Comparison of ENCODE assay signal across 28 mouse cellular contexts in genomic region chr1:65129634-65130180, GRCm38 (mm10). TPM values are rescaled to one million over a fixed set of nuclear protein-coding genes. Genes with fewer than 3 reads are reported as not detected.
A peak's percentile ranks its signal among the peaks of the same experiment; 100 is the strongest.
DNase-seq lines count a peak whose midpoint lies in the region; ATAC-seq and TF ChIP-seq lines count a peak whose summit lies in the region.
"Had no signal": no experiment of that assay in that cellular context is flagged by ENCODE, and none has a peak within 500 bp of the region (broad histone marks: within the 10 kb centered on the region; RNA-seq: fewer than 3 reads in every experiment).

No protein-coding gene starts in this region.

- peak; percentile 38 for DNase-seq in hindbrain, postnatal 0 days (ENCODE audit: low spot score)
- DNase-seq in layer of hippocampus, adult 9-11 months = peak; percentile 36
- DNase-seq in layer of hippocampus, adult 11-12 months (ENCODE audit: low spot score) = no peak
- peak; percentile 7 for DNase-seq in Patski (ENCODE audit: low read depth, low spot score)
- DNase-seq in adipocyte (ENCODE audit: low spot score) = no peak
- no peak for DNase-seq in cerebellum, postnatal 14 days
- DNase-seq: adrenal gland, postnatal 36 days; cerebellum, adult 2 months; heart, postnatal 36 days; lung, adult 18-20 months; lung, postnatal 14 days had no signal

- H3K4me1 ChIP-seq in hindbrain, postnatal 0 days (ENCODE audit: insufficient read depth, low read length) = no peaks in the 10 kb centered on the region
- no peaks in the 10 kb centered on the region for H3K4me1 ChIP-seq in hindbrain, embryonic 13.5 days (replicated peaks)
- no peaks in the 10 kb centered on the region for H3K4me1 ChIP-seq in intestine, embryonic 16.5 days (ENCODE audit: control insufficient read depth, insufficient read depth, low read length)
- H3K4me1 ChIP-seq: embryonic facial prominence, embryonic 10.5 days; heart, embryonic 13.5 days; hindbrain, embryonic 15.5 days; megakaryocyte, embryonic 14.5 days; stomach, embryonic 15.5 days had no signal

- H3K4me3 ChIP-seq in hindbrain, postnatal 0 days (ENCODE audit: low read length) = no peak overlapping the region
- H3K4me3 ChIP-seq in hindbrain, embryonic 13.5 days = no peak overlapping the region
- H3K4me3 ChIP-seq in intestine, embryonic 16.5 days (ENCODE audit: low read length) = no peak overlapping the region
- H3K4me3 ChIP-seq: embryonic facial prominence, embryonic 10.5 days; heart, embryonic 13.5 days; hindbrain, embryonic 15.5 days; megakaryocyte, embryonic 14.5 days; stomach, embryonic 15.5 days had no signal

- peak; percentile 61 for ATAC-seq in hindbrain, postnatal 0 days
- no peak for ATAC-seq in hindbrain, embryonic 13.5 days (ENCODE audit: low FRiP score)
- no peak for ATAC-seq in Patski
- ATAC-seq in intestine, embryonic 16.5 days = peak; percentile 90

- H3K27ac ChIP-seq in hindbrain, postnatal 0 days = no peak overlapping the region
- no peak overlapping the region for H3K27ac ChIP-seq in hindbrain, embryonic 13.5 days
- 0 out of 2 replicates have a peak overlapping the region, but pooled peaks have one; percentile 11 for H3K27ac ChIP-seq in intestine, embryonic 16.5 days (ENCODE audit: low read length)
- H3K27ac ChIP-seq: embryonic facial prominence, embryonic 10.5 days; heart, embryonic 13.5 days; hindbrain, embryonic 15.5 days; stomach, embryonic 15.5 days had no signal

- no peaks in the 10 kb centered on the region for H3K9me3 ChIP-seq in hindbrain, postnatal 0 days (ENCODE audit: low read length)
- H3K9me3 ChIP-seq in hindbrain, embryonic 13.5 days = no peaks in the 10 kb centered on the region
- H3K9me3 ChIP-seq in intestine, embryonic 16.5 days (ENCODE audit: control insufficient read depth, low read length) = no peaks in the 10 kb centered on the region
- H3K9me3 ChIP-seq: embryonic facial prominence, embryonic 10.5 days; G1E; heart, embryonic 13.5 days; hindbrain, embryonic 15.5 days; stomach, embryonic 15.5 days had no signal

- CTCF ChIA-PET in Patski (lab: Charles Lee) = interaction anchor here (0.9 to 1.5 kb wide), 4 partner anchors 8 to 50 kb away, joined by 3 to 4 read pairs (median 3); no protein-coding TSS in a partner anchor

- H3K36me3 ChIP-seq in hindbrain, postnatal 0 days (ENCODE audit: insufficient read depth, low read length) = no peaks in the 10 kb centered on the region
- no peaks in the 10 kb centered on the region for H3K36me3 ChIP-seq in hindbrain, embryonic 13.5 days
- H3K36me3 ChIP-seq in intestine, embryonic 16.5 days (ENCODE audit: control insufficient read depth, insufficient read depth, low read length) = no peaks in the 10 kb centered on the region
- H3K36me3 ChIP-seq: embryonic facial prominence, embryonic 10.5 days; G1E; heart, embryonic 13.5 days; hindbrain, embryonic 15.5 days; stomach, embryonic 15.5 days had no signal

- no peaks in the 10 kb centered on the region for H3K27me3 ChIP-seq in hindbrain, postnatal 0 days (ENCODE audit: insufficient read depth, low read length)
- no peaks in the 10 kb centered on the region for H3K27me3 ChIP-seq in hindbrain, embryonic 13.5 days
- no peaks in the 10 kb centered on the region for H3K27me3 ChIP-seq in Patski
- H3K27me3 ChIP-seq in intestine, embryonic 16.5 days (replicated peaks; ENCODE audit: control insufficient read depth, insufficient read depth, low read length) = no peaks in the 10 kb centered on the region
- H3K27me3 ChIP-seq: heart, embryonic 13.5 days; hindbrain, embryonic 15.5 days; stomach, embryonic 15.5 days had no signal

- POLR2A ChIA-PET in Patski (lab: Charles Lee) = no interaction called here

- WGBS in hindbrain, postnatal 0 days = 65% methylated on average over 3 of the region's 3 CpGs
- 82% methylated on average over 3 of the region's 3 CpGs for WGBS in hindbrain, embryonic 13.5 days
- 50% methylated on average over 3 of the region's 3 CpGs for WGBS in intestine, embryonic 16.5 days

- no peak overlapping the region for H3K4me2 ChIP-seq in hindbrain, postnatal 0 days (ENCODE audit: low read depth, low read length)
- H3K4me2 ChIP-seq in hindbrain, embryonic 13.5 days = no peak overlapping the region
- no peak overlapping the region for H3K4me2 ChIP-seq in intestine, embryonic 16.5 days (ENCODE audit: low read depth, low read length)
- H3K4me2 ChIP-seq: heart, embryonic 13.5 days; hindbrain, embryonic 15.5 days; liver, embryonic 11.5 days; stomach, embryonic 15.5 days had no signal

- in situ Hi-C loops in Patski (cut with MboI; ENCODE audit: low pct_unique_long_range_greater_than_20kb) = no loop called here

- H3K9ac ChIP-seq in hindbrain, postnatal 0 days (replicated peaks; ENCODE audit: low read length) = no peak overlapping the region
- no peak overlapping the region for H3K9ac ChIP-seq in hindbrain, embryonic 13.5 days
- H3K9ac ChIP-seq in intestine, embryonic 16.5 days (ENCODE audit: low read depth, low read length) = no peak overlapping the region
- H3K9ac ChIP-seq: heart, embryonic 13.5 days; hindbrain, embryonic 15.5 days; stomach, embryonic 15.5 days had no signal

- no peak for TF ChIP-seq CTCF in hindbrain, postnatal 0 days (IDR thresholded peaks at IDR 0.05; ENCODE audit: low read depth)
- no peak for TF ChIP-seq CTCF in Patski (IDR thresholded peaks at IDR 0.05)

RNA-seq across cellular contexts. Expression of gene D630023F18Rik, which starts 6.7 kb away (rescaled TPM):
- 4.8 and 5.0 TPM in 2 replicates for total RNA-seq in hindbrain, postnatal 0 days (2014; rRNA removed)
- 8.6 and 10.0 TPM in 2 replicates for polyA plus RNA-seq in hindbrain, postnatal 0 days (2015; fragmentation: Nextera tagmentation; extraction: Ambion mirVana)
- 0.70 and 0.78 TPM in 2 replicates for polyA plus RNA-seq in hindbrain, embryonic 13.5 days (2015; fragmentation: Nextera tagmentation; extraction: Ambion mirVana)
- 0.08 TPM for polyA plus RNA-seq in Patski (2021)
- 0.34 TPM in 1 of 2 replicates, not detected in the other for polyA plus RNA-seq in intestine, embryonic 16.5 days (2015; fragmentation: Nextera tagmentation; extraction: Ambion mirVana)
- total RNA-seq: adrenal gland, postnatal 36 days; gastrocnemius, adult 8-10 months; heart, postnatal 36 days had no signal
- polyA plus RNA-seq: neural tube, embryonic 11.5 days had no signal

RNA-seq across cellular contexts. Expression of gene Gm28845, which starts 10.3 kb away (rescaled TPM):
- total RNA-seq in hindbrain, postnatal 0 days (2014; rRNA removed) = 2.6 TPM in 1 of 2 replicates, not detected in the other
- polyA plus RNA-seq in hindbrain, postnatal 0 days (2015; fragmentation: Nextera tagmentation; extraction: Ambion mirVana) = 0.64 and 0.74 TPM in 2 replicates
- polyA plus RNA-seq in hindbrain, embryonic 13.5 days (2015; fragmentation: Nextera tagmentation; extraction: Ambion mirVana) = not detected in 2 replicates
- not detected for polyA plus RNA-seq in Patski (2021)
- not detected in 2 replicates for polyA plus RNA-seq in intestine, embryonic 16.5 days (2015; fragmentation: Nextera tagmentation; extraction: Ambion mirVana)
- total RNA-seq: adrenal gland, postnatal 36 days; common myeloid progenitor, adult 5-6 weeks; G1E; gastrocnemius, adult 8-10 months; granulocyte monocyte progenitor cell, adult 5-6 weeks; heart, postnatal 36 days had no signal
- polyA plus RNA-seq: embryonic facial prominence, embryonic 10.5 days; forebrain, embryonic 11.5 days; G1E; heart, embryonic 13.5 days; hindbrain, embryonic 15.5 days; limb, embryonic 11.5 days; liver, embryonic 11.5 days; neural tube, embryonic 11.5 days; stomach, embryonic 15.5 days; thymus, postnatal 0 days had no signal

RNA-seq across cellular contexts. Expression of gene Cryga, which starts 26.5 kb away (rescaled TPM):
- total RNA-seq in hindbrain, postnatal 0 days (2014; rRNA removed) = 1.9 and 5.4 TPM in 2 replicates
- 1.2 TPM in 2 replicates for polyA plus RNA-seq in hindbrain, postnatal 0 days (2015; fragmentation: Nextera tagmentation; extraction: Ambion mirVana)
- polyA plus RNA-seq in hindbrain, embryonic 13.5 days (2015; fragmentation: Nextera tagmentation; extraction: Ambion mirVana) = not detected in 2 replicates
- polyA plus RNA-seq in Patski (2021) = not detected
- polyA plus RNA-seq in intestine, embryonic 16.5 days (2015; fragmentation: Nextera tagmentation; extraction: Ambion mirVana) = not detected in 2 replicates
- total RNA-seq: adrenal gland, postnatal 36 days; common myeloid progenitor, adult 5-6 weeks; G1E; gastrocnemius, adult 8-10 months; granulocyte monocyte progenitor cell, adult 5-6 weeks; heart, postnatal 36 days had no signal
- polyA plus RNA-seq: embryonic facial prominence, embryonic 10.5 days; forebrain, embryonic 11.5 days; G1E; heart, embryonic 13.5 days; limb, embryonic 11.5 days; liver, embryonic 11.5 days; neural tube, embryonic 11.5 days; stomach, embryonic 15.5 days; thymus, postnatal 0 days had no signal

RNA-seq across cellular contexts. Expression of gene Crygb, which starts 47.6 kb away (rescaled TPM):
- total RNA-seq in hindbrain, postnatal 0 days (2014; rRNA removed) = not detected in 2 replicates
- 0.40 TPM in 1 of 2 replicates, not detected in the other for polyA plus RNA-seq in hindbrain, postnatal 0 days (2015; fragmentation: Nextera tagmentation; extraction: Ambion mirVana)
- 0.34 TPM in 1 of 2 replicates, not detected in the other for polyA plus RNA-seq in hindbrain, embryonic 13.5 days (2015; fragmentation: Nextera tagmentation; extraction: Ambion mirVana)
- polyA plus RNA-seq in Patski (2021) = not detected
- not detected in 2 replicates for polyA plus RNA-seq in intestine, embryonic 16.5 days (2015; fragmentation: Nextera tagmentation; extraction: Ambion mirVana)
- total RNA-seq: adrenal gland, postnatal 36 days; common myeloid progenitor, adult 5-6 weeks; G1E; gastrocnemius, adult 8-10 months; granulocyte monocyte progenitor cell, adult 5-6 weeks; heart, postnatal 36 days had no signal
- polyA plus RNA-seq: cerebellum, adult 2 months; embryonic facial prominence, embryonic 10.5 days; forebrain, embryonic 11.5 days; frontal cortex, adult 2 months; G1E; limb, embryonic 11.5 days; liver, embryonic 11.5 days; neural tube, embryonic 11.5 days; stomach, embryonic 15.5 days; thymus, postnatal 0 days had no signal

RNA-seq across cellular contexts. Expression of gene Crygc, which starts 56.2 kb away (rescaled TPM):
- not detected in 2 replicates for total RNA-seq in hindbrain, postnatal 0 days (2014; rRNA removed)
- polyA plus RNA-seq in hindbrain, postnatal 0 days (2015; fragmentation: Nextera tagmentation; extraction: Ambion mirVana) = not detected in 2 replicates
- not detected in 2 replicates for polyA plus RNA-seq in hindbrain, embryonic 13.5 days (2015; fragmentation: Nextera tagmentation; extraction: Ambion mirVana)
- polyA plus RNA-seq in Patski (2021) = not detected
- not detected in 2 replicates for polyA plus RNA-seq in intestine, embryonic 16.5 days (2015; fragmentation: Nextera tagmentation; extraction: Ambion mirVana)
- total RNA-seq: adrenal gland, postnatal 36 days; common myeloid progenitor, adult 5-6 weeks; G1E; gastrocnemius, adult 8-10 months; granulocyte monocyte progenitor cell, adult 5-6 weeks; heart, postnatal 36 days had no signal
- polyA plus RNA-seq: cerebellum, adult 2 months; embryonic facial prominence, embryonic 10.5 days; frontal cortex, adult 2 months; G1E; heart, embryonic 13.5 days; hindbrain, embryonic 15.5 days; limb, embryonic 11.5 days; liver, embryonic 11.5 days; neural tube, embryonic 11.5 days; stomach, embryonic 15.5 days had no signal

Comparison
In these comparisons a context has a peak if more than half of its experiments do, and no peak if none do; other contexts are left out.
1. ATAC-seq: peak in hindbrain, postnatal 0 days (single experiment) and intestine, embryonic 16.5 days (single experiment); none in hindbrain, embryonic 13.5 days (single experiment) and Patski (single experiment).
2. DNase-seq: peak in hindbrain, postnatal 0 days (single experiment), layer of hippocampus, adult 9-11 months (single experiment) and Patski (single experiment); none in layer of hippocampus, adult 11-12 months (single experiment), adipocyte (single experiment) and cerebellum, postnatal 14 days (0 of 2).